Mouse (Mus musculus) splenic B cell, adult 2 months (primary cell): ENCODE measurements around the gene Ube3b.

Experiments used
- DNase-seq: peaks from one replicate; pipeline ENCODE4 v3.0.0-alpha.2; 2011; ENCODE audit warnings: low read depth, low spot score
- H3K27me3 ChIP-seq: 2 replicates; pipeline ENCODE4 v1.6.1; 2012; ENCODE audit warnings: mild to moderate bottlenecking, low read length, moderate library complexity, mixed read lengths; ENCODE audit not compliant: control insufficient read depth, poor library complexity, insufficient read depth, severe bottlenecking
- H3K36me3 ChIP-seq: 2 replicates; pipeline ENCODE4 v1.6.1; 2012; ENCODE audit warnings: mild to moderate bottlenecking, low read length, moderate library complexity, mixed read lengths; ENCODE audit not compliant: control insufficient read depth, poor library complexity, insufficient read depth, severe bottlenecking

The Ube3b gene

DNA sequence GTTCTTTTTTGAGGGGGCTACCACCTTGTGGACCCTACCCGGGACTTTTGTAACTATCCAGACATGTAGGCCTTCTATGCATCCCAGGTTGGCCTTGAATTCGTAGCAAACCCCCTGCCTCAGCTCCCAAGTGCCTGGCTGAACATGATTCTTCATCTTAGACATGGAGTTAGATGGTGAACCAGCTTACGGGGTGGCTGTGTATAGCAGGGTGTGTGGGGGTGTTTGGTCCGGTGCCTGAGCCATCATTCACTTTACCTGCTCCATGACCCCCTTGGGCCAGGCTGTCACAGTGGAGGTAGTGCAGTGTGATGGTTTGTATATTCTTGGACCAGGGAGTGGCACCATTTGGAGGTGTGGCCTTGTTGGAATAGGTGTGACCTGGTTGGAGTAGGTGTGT is 87.6 kb downstream of the Ube3b start:
- no peaks in the 10 kb centered on the region for H3K36me3 ChIP-seq
- no peak for DNase-seq
- no peaks in the 10 kb centered on the region for H3K27me3 ChIP-seq

- Histone ChIP-seq H3K27me3 (no peaks in the 10 kb centered on the region), H3K36me3 (no peaks in the 10 kb centered on the region)
- DNase-seq = no peak
Observed at GRCm38 (mm10) chr5:114470359-114470758, 90.0 kb downstream of the Ube3b start.
